Mouse (Mus musculus) liver, embryonic 14.5 days (tissue): ENCODE measurements around the gene Gpx5. TPM values are rescaled to one million over a fixed set of nuclear protein-coding genes. Genes with fewer than 3 reads are reported as not detected.

ENCODE experiments used
- ATAC-seq: fragments of 200-750 bp; cut with Nextera tagmentation; 2 replicates; pipeline ENCODE4 v1.8.0; 2017; ENCODE audit warnings: moderate number of reproducible peaks, mild to moderate bottlenecking, moderate library complexity; ENCODE audit not compliant: insufficient read depth
- DNase-seq, 3 experiments: peaks; one replicate each; pipeline ENCODE4 v3.0.0-alpha.2; 2012 to 2013; ENCODE audit warnings: low read depth in 3 of 3, low spot score in 3 of 3
- H3K27ac ChIP-seq: fragments of 300-500 bp; sonication (generic); 2 replicates; pipeline ENCODE4 v1.5.1; 2014; ENCODE audit warnings: moderate library complexity, mild to moderate bottlenecking, control low read depth, inconsistent platforms
- H3K27me3 ChIP-seq: fragments of 300-500 bp; sonication (generic); 2 replicates; pipeline ENCODE4 v1.6.1; 2014; ENCODE audit warnings: mild to moderate bottlenecking, low read length, moderate library complexity; ENCODE audit not compliant: control insufficient read depth, insufficient read depth
- H3K36me3 ChIP-seq: fragments of 300-500 bp; sonication (generic); replicated peaks from 2 replicates; pipeline ENCODE4 v1.6.1; 2014; ENCODE audit warnings: low read depth; ENCODE audit not compliant: control insufficient read depth, insufficient read depth
- H3K4me1 ChIP-seq, 2 experiments: fragments of 200-500 bp in 1 of 2; fragments of 300-500 bp in 1 of 2; sonication (generic) in 1 of 2; replicated peaks; 2 replicates each; pipeline ENCODE4 v1.6.1; 2012 to 2014; ENCODE audit warnings: antibody characterized with exemption in 1 of 2, inconsistent platforms in 1 of 2, low read length in 1 of 2; ENCODE audit not compliant: control insufficient read depth in 2 of 2, insufficient read depth in 2 of 2
- H3K4me2 ChIP-seq: fragments of 300-500 bp; sonication (generic); 2 replicates; pipeline ENCODE4 v1.6.1; 2014; ENCODE audit warnings: low read depth, mild to moderate bottlenecking, control low read depth, moderate library complexity
- H3K4me3 ChIP-seq, 2 experiments: fragments of 200-500 bp in 1 of 2; fragments of 300-500 bp in 1 of 2; sonication (generic) in 1 of 2; 2 replicates each; pipeline ENCODE4 v1.5.1; 2012 to 2014; ENCODE audit warnings: low read depth in 2 of 2, low read length in 2 of 2, mild to moderate bottlenecking in 2 of 2, control low read depth in 1 of 2, inconsistent platforms in 1 of 2, moderate library complexity in 1 of 2; ENCODE audit not compliant: insufficient read depth in 1 of 2
- H3K9ac ChIP-seq: fragments of 300-500 bp; sonication (generic); replicated peaks from 2 replicates; pipeline ENCODE4 v1.6.1; 2014; ENCODE audit warnings: mild to moderate bottlenecking, control low read depth, moderate library complexity
- H3K9me3 ChIP-seq: fragments of 300-500 bp; sonication (generic); 2 replicates; pipeline ENCODE4 v1.6.1; 2016; ENCODE audit warnings: low read length, mixed read lengths; ENCODE audit not compliant: control insufficient read depth
- CTCF ChIP-seq: IDR thresholded peaks from 2 replicates; pipeline ENCODE4 v1.5.1; 2016; ENCODE audit warnings: antibody characterized with exemption, low read depth, control low read depth
- EP300 ChIP-seq: IDR thresholded peaks from 2 replicates; pipeline ENCODE4 v1.6.1; 2016; ENCODE audit warnings: antibody characterized with exemption, low read depth
- WGBS: fragments of 180-500 bp; shearing (Covaris S2); extraction: QIAGEN DNeasy Blood & Tissue Kit; methylation state at CpG from one replicate; pipeline ENCODE4 v1.1.7; 2014; ENCODE audit not compliant: insufficient replicate concordance; 5-methylcytosine and 5-hydroxymethylcytosine counted together
- polyA plus RNA-seq, 2 experiments: library from polyadenylated mRNA; depleted of rRNA in 1 of 2; stranded (reverse) in 1 of 2; unstranded in 1 of 2; fragments of >200 nt; fragmentation: Nextera tagmentation in 1 of 2; extraction: Ambion mirVana in 1 of 2; gene quantifications; 2 replicates each; pipeline versions ENCODE4 v1.2.1 to v1.2.3; 2012 to 2014

Gpx5 gene
- polyA plus RNA-seq (2012; rRNA removed) (not detected in 2 replicates), polyA plus RNA-seq (2014; fragmentation: Nextera tagmentation; extraction: Ambion mirVana) (not detected in 2 replicates)

DNA sequence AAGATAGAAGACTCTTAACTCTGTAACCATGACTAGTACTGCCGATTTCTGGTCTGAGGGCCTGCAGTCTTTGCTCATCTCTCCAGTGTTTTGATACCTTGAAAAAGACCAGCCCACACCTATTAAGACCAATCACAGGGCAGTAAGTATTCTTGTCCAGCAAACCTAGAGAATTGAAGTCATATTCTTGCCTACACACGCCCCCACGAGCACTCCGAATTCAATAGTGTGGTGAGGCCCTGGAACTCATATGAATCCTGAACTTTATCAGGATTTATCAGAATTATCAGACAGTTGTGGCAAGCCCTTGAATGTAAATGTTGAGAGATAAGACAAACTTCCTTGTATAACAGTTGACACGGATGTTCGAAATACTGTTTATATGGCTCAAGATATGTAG lies at the start of gene Gpx5:
TSS of gene Gpx5 (minus strand) at position 101 of the 400 bp plus-strand sequence.
- WGBS = 68% methylated on average over 6 of the region's 6 CpGs
- ATAC-seq = no peak
- Histone ChIP-seq H3K27ac (no peak within 1 kb of the TSS), H3K4me2 (no peak within 1 kb of the TSS), H3K9me3 (no peaks in the 10 kb centered on the region), H3K4me1 (no peaks in the 10 kb centered on the region), H3K36me3 (no peaks in the 10 kb centered on the region), H3K4me3 (no peak within 1 kb of the TSS), H3K9ac (no peak within 1 kb of the TSS), H3K27me3 (no peaks in the 10 kb centered on the region)
- DNase-seq = no peak
- TF ChIP-seq CTCF (no peak), EP300 (no peak)

DNA sequence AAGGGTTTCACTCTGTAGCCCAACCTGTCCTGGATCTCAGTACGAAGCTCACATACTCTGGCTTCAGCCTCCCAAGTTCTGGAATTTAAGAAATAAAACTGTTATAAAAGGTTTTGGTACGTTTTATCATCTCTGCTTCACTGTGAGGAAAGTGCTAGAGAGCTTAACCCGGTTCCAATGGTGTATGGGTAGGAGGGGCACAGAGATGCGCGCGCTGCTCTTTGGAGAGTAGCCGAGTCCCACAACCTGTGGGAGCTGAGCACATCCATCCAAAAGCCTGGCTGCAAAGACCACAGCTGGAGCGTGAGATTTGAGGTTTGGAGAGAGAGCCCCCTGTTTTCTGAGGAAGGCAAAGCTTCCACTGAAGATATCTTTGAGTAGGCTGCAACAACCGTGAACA lies 34.9 kb upstream of the Gpx5 start:
- H3K4me2 ChIP-seq = peak overlapping the region; percentile 72
- H3K9ac ChIP-seq = peak overlapping the region; percentile 34; the same call in 1 of the 2 replicates
- H3K36me3 ChIP-seq = no peaks in the 10 kb centered on the region
- 2% methylated on average over 9 of the region's 9 CpGs for WGBS
- peak in 1 of 3 experiments; percentile 7 for DNase-seq
- no peaks in the 10 kb centered on the region for H3K9me3 ChIP-seq
- TF ChIP-seq CTCF = no peak
- no peak for TF ChIP-seq EP300
- H3K27me3 ChIP-seq = peaks cover 4% of the 10 kb centered on the region; the same call in 1 of the 2 replicates
- no peak for ATAC-seq
- peaks cover 3 to 4% of the 10 kb centered on the region in 2 experiments for H3K4me1 ChIP-seq
- peak overlapping the region; percentile 49 to 80; a peak in 3 of 4 replicates for H3K4me3 ChIP-seq
- no peak overlapping the region for H3K27ac ChIP-seq

DNA sequence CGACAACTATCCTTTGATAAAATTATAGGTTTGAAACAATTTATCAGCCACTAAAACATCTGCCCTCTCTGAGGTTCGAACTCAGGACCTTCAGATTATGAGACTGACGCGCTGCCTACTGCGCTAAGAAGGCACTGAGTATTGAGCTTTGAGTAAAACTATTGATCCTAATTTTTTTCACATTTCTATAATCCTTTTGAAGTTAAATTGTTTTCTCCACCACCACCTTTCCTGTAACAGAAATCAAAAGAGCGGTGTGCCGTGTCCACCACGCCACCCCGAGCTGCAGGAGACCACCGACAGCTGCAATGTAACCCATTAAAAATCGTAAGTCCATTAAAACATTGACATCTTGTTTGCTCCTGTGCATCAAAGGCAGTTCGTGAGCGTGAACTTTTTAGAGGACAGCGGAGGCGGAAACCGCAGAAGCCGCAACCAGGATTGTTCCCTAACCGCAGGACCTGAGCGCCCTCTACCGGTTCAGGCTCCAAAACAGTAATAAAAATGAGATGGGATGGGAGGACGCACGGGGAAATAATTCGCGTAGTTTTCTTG lies 34.2 kb upstream of the Gpx5 start:
- Histone ChIP-seq H3K36me3 (no peaks in the 10 kb centered on the region), H3K9ac (no peak overlapping the region), H3K4me1 (peaks cover 3 to 4% of the 10 kb centered on the region in 2 experiments), H3K27me3 (peaks cover 4% of the 10 kb centered on the region; the same call in 1 of the 2 replicates), H3K4me3 (peak overlapping the region; percentile 49 to 80), H3K27ac (no peak overlapping the region), H3K4me2 (peak overlapping the region; percentile 72), H3K9me3 (no peaks in the 10 kb centered on the region)
- ATAC-seq (peak; percentile 77), DNase-seq (peak; percentile 57 to 61 (median 60))
- no peak for TF ChIP-seq EP300
- TF ChIP-seq CTCF = peak; percentile 87
- 1% methylated on average over 24 of the region's 24 CpGs for whole genome bisulfite sequencing

GRCm38 (mm10) chr13:21326191-21326590 lies 33.7 kb upstream of the Gpx5 start:
- Histone ChIP-seq H3K4me1 (peaks cover 3 to 4% of the 10 kb centered on the region in 2 experiments), H3K4me3 (peak overlapping the region in 1 of 2 experiments; percentile 49; a peak in 1 of 4 replicates), H3K27me3 (peaks cover 4% of the 10 kb centered on the region; the same call in 1 of the 2 replicates), H3K9me3 (no peaks in the 10 kb centered on the region), H3K9ac (no peak overlapping the region), H3K36me3 (no peaks in the 10 kb centered on the region), H3K4me2 (peak overlapping the region; percentile 72), H3K27ac (no peak overlapping the region)
- TF ChIP-seq EP300 = no peak
- TF ChIP-seq CTCF = peak; percentile 52
- DNase-seq (peak; percentile 12 to 33 (median 20)), ATAC-seq (peak; percentile 58; the same call in 1 of the 2 replicates)
- WGBS = 3% methylated on average over 4 of the region's 4 CpGs

DNA sequence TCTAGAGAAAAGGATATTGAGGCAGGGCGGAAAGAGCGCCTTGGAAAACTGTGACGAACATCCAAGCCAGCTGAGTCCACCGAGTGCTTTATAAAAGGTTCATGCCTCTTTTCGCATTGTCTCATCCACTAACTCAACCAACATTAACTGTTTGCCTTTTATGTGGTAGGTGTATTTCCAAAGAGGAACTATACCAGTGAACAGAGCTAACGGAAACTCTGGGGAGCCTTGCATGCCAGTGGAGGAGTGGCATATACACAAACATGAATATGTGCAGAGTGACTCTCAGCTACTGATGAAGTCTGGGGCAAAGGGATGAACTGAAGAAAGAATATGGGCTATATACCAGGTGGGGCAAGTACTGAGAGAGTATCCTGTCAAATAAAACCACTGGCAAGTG lies 30.9 kb upstream of the Gpx5 start:
- peaks cover 4% of the 10 kb centered on the region; the same call in 1 of the 2 replicates for H3K27me3 ChIP-seq
- H3K4me3 ChIP-seq = no peak overlapping the region
- DNase-seq (no peak), ATAC-seq (no peak)
- no peaks in the 10 kb centered on the region for H3K36me3 ChIP-seq
- H3K4me1 ChIP-seq = peaks cover 3 to 4% of the 10 kb centered on the region in 2 experiments
- 39% methylated on average over 6 of the region's 6 CpGs for WGBS
- H3K9me3 ChIP-seq = no peaks in the 10 kb centered on the region
- H3K4me2 ChIP-seq = no peak overlapping the region
- H3K9ac ChIP-seq = no peak overlapping the region
- H3K27ac ChIP-seq = no peak overlapping the region
- TF ChIP-seq EP300 (no peak), CTCF (no peak)
